Mouse (Mus musculus): Measurements from ENCODE around the gene Pkp2. TPM values are rescaled to one million over a fixed set of nuclear protein-coding genes. Genes with fewer than 3 reads are reported as not detected.

The Pkp2 gene
- polyA plus RNA-seq, 1 experiment: 30.0 TPM

GRCm38 (mm10) chr16:16303138-16303827 lies 90.2 kb downstream of the Pkp2 start:
- Histone ChIP-seq H3K36me3 (ENCODE audit: control insufficient read depth, insufficient read depth) (peaks cover 31% of the 10 kb centered on the region), H3K79me3 (ENCODE audit: low read depth) (peaks cover 20% of the 10 kb centered on the region), H3K27me3 (ENCODE audit: control insufficient read depth, insufficient read depth, insufficient read length) (no peaks in the 10 kb centered on the region), H3K4me3 (ENCODE audit: insufficient read depth, poor library complexity, severe bottlenecking) (peak overlapping the region; percentile 81), H3ac (ENCODE audit: control insufficient read depth, insufficient read length, low read depth) (peak overlapping the region; percentile 85), H3K79me2 (ENCODE audit: control insufficient read depth, insufficient read depth) (peaks cover 32% of the 10 kb centered on the region)
- TF ChIP-seq MAX (IDR thresholded peaks at IDR 0.05) (peak; percentile 58), USF1 (IDR thresholded peaks at IDR 0.05; ENCODE audit: low read depth) (no peak)

- Histone ChIP-seq H3K36me3 (ENCODE audit: control insufficient read depth, insufficient read depth) (peaks cover 36% of the 10 kb centered on the region), H3K27me3 (ENCODE audit: control insufficient read depth, insufficient read depth, insufficient read length) (no peaks in the 10 kb centered on the region)
Measured at GRCm38 (mm10) chr16:16303888-16304287, 90.8 kb downstream of the Pkp2 start.

GRCm38 (mm10) chr16:16311319-16311718 lies 98.2 kb downstream of the Pkp2 start:
- Histone ChIP-seq H3K79me3 (ENCODE audit: low read depth) (no peaks in the 10 kb centered on the region), H3K79me2 (ENCODE audit: control insufficient read depth, insufficient read depth) (no peaks in the 10 kb centered on the region), H3K27me3 (ENCODE audit: control insufficient read depth, insufficient read depth, insufficient read length) (no peaks in the 10 kb centered on the region), H3K4me3 (ENCODE audit: insufficient read depth, poor library complexity, severe bottlenecking) (no peak overlapping the region), H3K36me3 (ENCODE audit: control insufficient read depth, insufficient read depth) (peaks cover 85% of the 10 kb centered on the region), H3ac (ENCODE audit: control insufficient read depth, insufficient read length, low read depth) (no peak overlapping the region)
- TF ChIP-seq FOSL1 (IDR thresholded peaks at IDR 0.05; ENCODE audit: insufficient read depth, low read length, poor library complexity, severe bottlenecking) (no peak), CTCF (IDR thresholded peaks at IDR 0.05; ENCODE audit: control insufficient read depth, insufficient read depth, insufficient read length) (no peak), USF1 (IDR thresholded peaks at IDR 0.05; ENCODE audit: low read depth) (no peak), MAX (IDR thresholded peaks at IDR 0.05) (no peak)

More at GRCm38 (mm10) chr16:16303888-16304287, 90.8 kb downstream of the Pkp2 start:
- TF ChIP-seq FOSL1 (IDR thresholded peaks at IDR 0.05; ENCODE audit: insufficient read depth, low read length, poor library complexity, severe bottlenecking): no peak
- no peak for TF ChIP-seq MAX (IDR thresholded peaks at IDR 0.05)
- Histone ChIP-seq H3K4me3 (ENCODE audit: insufficient read depth, poor library complexity, severe bottlenecking) (peak overlapping the region; percentile 81), H3K79me3 (ENCODE audit: low read depth) (peaks cover 20% of the 10 kb centered on the region), H3K79me2 (ENCODE audit: control insufficient read depth, insufficient read depth) (peaks cover 32% of the 10 kb centered on the region), H3ac (ENCODE audit: control insufficient read depth, insufficient read length, low read depth) (peak overlapping the region; percentile 85)

Other genes with a start within 250 kb of the Pkp2 start
- gene Yars2, start 89.6 kb downstream of the Pkp2 start, polyA plus RNA-seq (2012; fragmentation: generic; extraction: Trizol): 27.9 TPM
- gene Dnm1l, start 145.6 kb downstream of the Pkp2 start, polyA plus RNA-seq (2012; fragmentation: generic; extraction: Trizol): 12.4 TPM

Data from C2C12 (cell line).